Mouse (Mus musculus): ENCODE data around the gene Bcl3.

DNA sequence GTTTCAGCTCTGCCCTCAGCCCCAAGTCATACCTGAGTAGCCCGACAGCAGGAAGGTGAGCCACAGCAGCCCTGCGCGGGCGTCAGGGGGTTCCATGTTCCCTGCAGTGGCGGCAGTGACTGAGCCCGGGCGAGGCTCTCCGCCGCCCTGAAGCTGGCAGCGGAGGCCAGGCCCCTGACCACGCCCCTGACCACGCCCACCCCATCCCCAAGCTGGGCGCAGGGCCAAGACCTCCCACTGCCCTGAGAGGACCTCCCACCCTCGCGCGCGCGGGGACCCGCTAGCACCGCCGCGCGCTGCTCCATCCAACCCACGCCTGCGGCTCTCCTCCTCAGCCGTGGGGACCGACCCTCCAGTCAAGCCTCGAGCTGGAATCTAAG, 52.2 kb downstream of the Bcl3 start:
- no peak for TF ChIP-seq POLR2A (IDR thresholded peaks at IDR 0.05; ENCODE audit: borderline replicate concordance, low read depth, low read length)
- TF ChIP-seq CTCF (IDR thresholded peaks at IDR 0.05; ENCODE audit: low read depth, low read length): no peak

All from bone marrow macrophage, adult 2 months (primary cell).